Mouse (Mus musculus) hindbrain, postnatal 0 days (tissue): ENCODE measurements around the gene Krtap1-5. TPM values are rescaled to one million over a fixed set of nuclear protein-coding genes. Genes with fewer than 3 reads are reported as not detected.
A peak's percentile ranks its signal among the peaks of the same experiment; 100 is the strongest.

Experiments used
- ATAC-seq: fragments of 200-750 bp; cut with Nextera tagmentation; 2 replicates; pipeline ENCODE4 v1.8.0; 2017; ENCODE audit warnings: mild to moderate bottlenecking, moderate TSS enrichment, moderate library complexity
- DNase-seq: peaks from one replicate; pipeline ENCODE4 v3.0.0-alpha.2; 2015; ENCODE audit warnings: low spot score
- H3K27ac ChIP-seq: fragments of 300-500 bp; sonication (generic); 2 replicates; pipeline ENCODE4 v1.5.1; 2014; ENCODE audit warnings: mild to moderate bottlenecking
- H3K27me3 ChIP-seq: fragments of 300-500 bp; sonication (generic); 2 replicates; pipeline ENCODE4 v1.6.1; 2014; ENCODE audit warnings: low read length, mixed read lengths; ENCODE audit not compliant: insufficient read depth
- H3K36me3 ChIP-seq: fragments of 300-500 bp; sonication (generic); 2 replicates; pipeline ENCODE4 v1.6.1; 2014; ENCODE audit warnings: low read length, mixed read lengths; ENCODE audit not compliant: insufficient read depth
- H3K4me1 ChIP-seq: fragments of 300-500 bp; sonication (generic); 2 replicates; pipeline ENCODE4 v1.6.1; 2014; ENCODE audit warnings: antibody characterized with exemption, low read length, mixed read lengths; ENCODE audit not compliant: insufficient read depth
- H3K4me2 ChIP-seq: fragments of 300-500 bp; sonication (generic); 2 replicates; pipeline ENCODE4 v1.6.1; 2014; ENCODE audit warnings: low read depth, mild to moderate bottlenecking, low read length, moderate library complexity, mixed read lengths
- H3K4me3 ChIP-seq: fragments of 300-500 bp; sonication (generic); 2 replicates; pipeline ENCODE4 v1.5.1; 2014; ENCODE audit warnings: low read length
- H3K9ac ChIP-seq: fragments of 300-500 bp; sonication (generic); replicated peaks from 2 replicates; pipeline ENCODE4 v1.6.1; 2014; ENCODE audit warnings: mild to moderate bottlenecking, low read length, moderate library complexity, mixed read lengths
- H3K9me3 ChIP-seq: fragments of 300-500 bp; sonication (generic); 2 replicates; pipeline ENCODE4 v1.6.1; 2016; ENCODE audit warnings: low read length, mixed read lengths
- CTCF ChIP-seq: IDR thresholded peaks from 2 replicates; pipeline ENCODE4 v1.5.1; 2016; ENCODE audit warnings: antibody characterized with exemption, control low read depth, low read depth
- WGBS: fragments of 180-500 bp; shearing (Covaris S2); extraction: QIAGEN DNeasy Blood & Tissue Kit; methylation state at CpG from one replicate; pipeline ENCODE4 v1.1.7; 2014; 5-methylcytosine and 5-hydroxymethylcytosine counted together
- polyA plus RNA-seq: library from polyadenylated mRNA; unstranded; fragments of >200 nt; fragmentation: Nextera tagmentation; extraction: Ambion mirVana; gene quantifications from 2 replicates; pipeline ENCODE4 v1.2.1, GENCODE M21; 2015
- total RNA-seq: library from RNA; depleted of rRNA; stranded (reverse); fragments of >200 nt; gene quantifications from 2 replicates; pipeline ENCODE4 v1.2.3, GENCODE M21; 2014; rRNA removed

The Krtap1-5 gene
- total and polyA plus RNA-seq, 2 experiments from 2014 or later: not detected

- Histone ChIP-seq H3K9me3 (no peaks in the 10 kb centered on the region), H3K4me3 (no peak overlapping the region), H3K9ac (no peak overlapping the region), H3K27me3 (no peaks in the 10 kb centered on the region), H3K4me1 (no peaks in the 10 kb centered on the region), H3K36me3 (no peaks in the 10 kb centered on the region), H3K27ac (no peak overlapping the region), H3K4me2 (no peak overlapping the region)
- DNase-seq (no peak), ATAC-seq (no peak)
- no peak for TF ChIP-seq CTCF
Measured at GRCm38 (mm10) chr11:99547892-99548291, 32.9 kb downstream of the Krtap1-5 start.

- no peaks in the 10 kb centered on the region for H3K9me3 ChIP-seq
- H3K36me3 ChIP-seq: no peaks in the 10 kb centered on the region
- DNase-seq (peak; percentile 83), ATAC-seq (peak; percentile 61; the same call in 1 of the 2 replicates)
- H3K4me1 ChIP-seq: peaks cover 4% of the 10 kb centered on the region; the same call in 1 of the 2 replicates
- 33% methylated on average over 9 of the region's 9 CpGs for WGBS
- H3K27me3 ChIP-seq: no peaks in the 10 kb centered on the region
- H3K9ac ChIP-seq: no peak overlapping the region
- no peak overlapping the region for H3K27ac ChIP-seq
- peak overlapping the region; percentile 39 for H3K4me2 ChIP-seq
- TF ChIP-seq CTCF: no peak
- no peak overlapping the region for H3K4me3 ChIP-seq
Measured at GRCm38 (mm10) chr11:99539721-99540120, 41.1 kb downstream of the Krtap1-5 start.

Other genes starting within 250 kb of the Krtap1-5 start
Only the 30 nearest of the 36 such genes appear.
- 0.05 and 0.75 TPM in 2 replicates for gene Krt28, start 206.1 kb downstream of the Krtap1-5 start, total RNA-seq
- gene Krt28, start 206.1 kb downstream of the Krtap1-5 start, polyA plus RNA-seq: 0.58 and 0.67 TPM in 2 replicates
- gene Krt10, start 191.7 kb downstream of the Krtap1-5 start, total RNA-seq: 1.7 and 1.9 TPM in 2 replicates
- 40.4 and 45.1 TPM in 2 replicates for gene Krt10, start 191.7 kb downstream of the Krtap1-5 start, polyA plus RNA-seq
- gene Krt12, start 158.8 kb downstream of the Krtap1-5 start, total RNA-seq: 0.68 TPM in 2 replicates
- gene Krt12, start 158.8 kb downstream of the Krtap1-5 start, polyA plus RNA-seq: 0.50 and 0.53 TPM in 2 replicates
- 0.18 TPM in 1 of 2 replicates, not detected in the other for gene Krt20, start 142.9 kb downstream of the Krtap1-5 start, total RNA-seq
- gene Krt20, start 142.9 kb downstream of the Krtap1-5 start, polyA plus RNA-seq: 0.11 and 0.24 TPM in 2 replicates
- gene Krt23, start 87.9 kb downstream of the Krtap1-5 start, total RNA-seq: not detected in 2 replicates
- 0.40 and 0.41 TPM in 2 replicates for gene Krt23, start 87.9 kb downstream of the Krtap1-5 start, polyA plus RNA-seq
- gene Krt39, start 59.7 kb downstream of the Krtap1-5 start, total RNA-seq: not detected in 2 replicates
- gene Krt39, start 59.7 kb downstream of the Krtap1-5 start, polyA plus RNA-seq: not detected in 2 replicates
- gene Krt40, start 37.9 kb downstream of the Krtap1-5 start, total RNA-seq: not detected in 2 replicates
- not detected in 2 replicates for gene Krt40, start 37.9 kb downstream of the Krtap1-5 start, polyA plus RNA-seq
- not detected in 2 replicates for gene Krtap3-3, start 30.2 kb downstream of the Krtap1-5 start, total RNA-seq
- not detected in 2 replicates for gene Krtap3-3, start 30.2 kb downstream of the Krtap1-5 start, polyA plus RNA-seq
- not detected in 2 replicates for gene Krtap3-2, start 24.2 kb downstream of the Krtap1-5 start, total RNA-seq
- not detected in 2 replicates for gene Krtap3-2, start 24.2 kb downstream of the Krtap1-5 start, polyA plus RNA-seq
- not detected in 2 replicates for gene Gm11939, start 21.6 kb downstream of the Krtap1-5 start, total RNA-seq
- not detected in 2 replicates for gene Gm11939, start 21.6 kb downstream of the Krtap1-5 start, polyA plus RNA-seq
- not detected in 2 replicates for gene Krtap3-1, start 14.4 kb downstream of the Krtap1-5 start, total RNA-seq
- gene Krtap3-1, start 14.4 kb downstream of the Krtap1-5 start, polyA plus RNA-seq: not detected in 2 replicates
- not detected in 2 replicates for gene Krtap1-4, start 2.6 kb upstream of the Krtap1-5 start, total RNA-seq
- gene Krtap1-4, start 2.6 kb upstream of the Krtap1-5 start, polyA plus RNA-seq: not detected in 2 replicates
- not detected in 2 replicates for gene Krtap1-3, start 10.3 kb upstream of the Krtap1-5 start, total RNA-seq
- not detected in 2 replicates for gene Krtap1-3, start 10.3 kb upstream of the Krtap1-5 start, polyA plus RNA-seq
- gene Krtap9-3, start 17.1 kb upstream of the Krtap1-5 start, total RNA-seq: not detected in 2 replicates
- not detected in 2 replicates for gene Krtap9-3, start 17.1 kb upstream of the Krtap1-5 start, polyA plus RNA-seq
- not detected in 2 replicates for gene Gm11938, start 22.3 kb upstream of the Krtap1-5 start, total RNA-seq
- gene Gm11938, start 22.3 kb upstream of the Krtap1-5 start, polyA plus RNA-seq: not detected in 2 replicates
- not detected in 2 replicates for gene Gm11937, start 29.2 kb upstream of the Krtap1-5 start, total RNA-seq
- not detected in 2 replicates for gene Gm11937, start 29.2 kb upstream of the Krtap1-5 start, polyA plus RNA-seq
- gene Krtap2-4, start 33.8 kb upstream of the Krtap1-5 start, total RNA-seq: 2.8 TPM in 1 of 2 replicates, not detected in the other
- gene Krtap2-4, start 33.8 kb upstream of the Krtap1-5 start, polyA plus RNA-seq: not detected in 2 replicates
- not detected in 2 replicates for gene Gm11562, start 39.4 kb upstream of the Krtap1-5 start, total RNA-seq
- not detected in 2 replicates for gene Gm11562, start 39.4 kb upstream of the Krtap1-5 start, polyA plus RNA-seq
- not detected in 2 replicates for gene Krtap4-1, start 47.2 kb upstream of the Krtap1-5 start, total RNA-seq
- not detected in 2 replicates for gene Krtap4-1, start 47.2 kb upstream of the Krtap1-5 start, polyA plus RNA-seq
- gene Krtap4-2, start 54.1 kb upstream of the Krtap1-5 start, total RNA-seq: not detected in 2 replicates
- not detected in 2 replicates for gene Krtap4-2, start 54.1 kb upstream of the Krtap1-5 start, polyA plus RNA-seq
- not detected in 2 replicates for gene Krtap4-7, start 63.1 kb upstream of the Krtap1-5 start, total RNA-seq
- gene Krtap4-7, start 63.1 kb upstream of the Krtap1-5 start, polyA plus RNA-seq: not detected in 2 replicates
- not detected in 2 replicates for gene Gm11555, start 69.2 kb upstream of the Krtap1-5 start, total RNA-seq
- not detected in 2 replicates for gene Gm11555, start 69.2 kb upstream of the Krtap1-5 start, polyA plus RNA-seq
- not detected in 2 replicates for gene Gm11563, start 77.9 kb upstream of the Krtap1-5 start, total RNA-seq
- not detected in 2 replicates for gene Gm11563, start 77.9 kb upstream of the Krtap1-5 start, polyA plus RNA-seq
- gene Krtap4-6, start 84.9 kb upstream of the Krtap1-5 start, total RNA-seq: not detected in 2 replicates
- not detected in 2 replicates for gene Krtap4-6, start 84.9 kb upstream of the Krtap1-5 start, polyA plus RNA-seq
- not detected in 2 replicates for gene Gm14190, start 109.7 kb upstream of the Krtap1-5 start, total RNA-seq
- not detected in 2 replicates for gene Gm14190, start 109.7 kb upstream of the Krtap1-5 start, polyA plus RNA-seq
- not detected in 2 replicates for gene Gm14180, start 153.3 kb upstream of the Krtap1-5 start, total RNA-seq
- gene Gm14180, start 153.3 kb upstream of the Krtap1-5 start, polyA plus RNA-seq: not detected in 2 replicates
- gene Gm11595, start 191.9 kb upstream of the Krtap1-5 start, total RNA-seq: not detected in 2 replicates
- not detected in 2 replicates for gene Gm11595, start 191.9 kb upstream of the Krtap1-5 start, polyA plus RNA-seq
- gene Krtap4-8, start 199.7 kb upstream of the Krtap1-5 start, total RNA-seq: not detected in 2 replicates
- not detected in 2 replicates for gene Krtap4-8, start 199.7 kb upstream of the Krtap1-5 start, polyA plus RNA-seq
- gene Krtap4-9, start 204.2 kb upstream of the Krtap1-5 start, total RNA-seq: not detected in 2 replicates
- not detected in 2 replicates for gene Krtap4-9, start 204.2 kb upstream of the Krtap1-5 start, polyA plus RNA-seq
- gene Gm11596, start 212.5 kb upstream of the Krtap1-5 start, total RNA-seq: not detected in 2 replicates
- gene Gm11596, start 212.5 kb upstream of the Krtap1-5 start, polyA plus RNA-seq: not detected in 2 replicates